Mouse (Mus musculus) embryonic fibroblast, embryonic 13.5 days (primary cell): Measurements from ENCODE around the gene Cacnb4.

ENCODE experiments used
- CTCF ChIP-seq: IDR thresholded peaks from 2 replicates; pipeline ENCODE4 v1.5.1; 2011; ENCODE audit warnings: mild to moderate bottlenecking, control low read depth, low read length, moderate library complexity, borderline replicate concordance; ENCODE audit not compliant: insufficient read depth
- POLR2A ChIP-seq: IDR thresholded peaks from 2 replicates; pipeline ENCODE4 v1.6.1; 2011; ENCODE audit warnings: low read depth, mild to moderate bottlenecking, control low read depth, low read length, moderate library complexity

- no peak for TF ChIP-seq CTCF
- no peak for TF ChIP-seq POLR2A
Measured at GRCm38 (mm10) chr2:52570171-52570570, 106.5 kb downstream of the Cacnb4 start.
